Mouse (Mus musculus) CH12.LX (cell line): ENCODE measurements around the gene Tpra1. TPM values are rescaled to one million over a fixed set of nuclear protein-coding genes. Genes with fewer than 3 reads are reported as not detected.

ENCODE experiments used
- DNase-seq: peaks from one replicate; pipeline ENCODE4 v3.0.0-alpha.2; 2013; ENCODE audit errors: extremely low read depth
- H3K27ac ChIP-seq: 2 replicates; pipeline ENCODE4 v1.5.1; 2012; ENCODE audit warnings: low read depth, mild to moderate bottlenecking, control low read depth, moderate library complexity; ENCODE audit not compliant: insufficient read depth
- H3K27me3 ChIP-seq: replicated peaks from 2 replicates; pipeline ENCODE3; 2012; ENCODE audit warnings: inconsistent platforms
- H3K36me3 ChIP-seq, 2 experiments: replicated peaks in 1 of 2; 2 replicates each; pipeline versions ENCODE3 to v1.6.1; 2012; ENCODE audit warnings: inconsistent platforms in 1 of 2, low read length in 1 of 2, mild to moderate bottlenecking in 1 of 2, mixed read lengths in 1 of 2, moderate library complexity in 1 of 2; ENCODE audit not compliant: control insufficient read depth in 1 of 2, insufficient read depth in 1 of 2
- H3K4me1 ChIP-seq, 2 experiments: 2 replicates each; pipeline ENCODE4 v1.6.1; 2012; ENCODE audit warnings: inconsistent platforms in 1 of 2, moderate library complexity in 1 of 2; ENCODE audit not compliant: insufficient read depth in 2 of 2, control insufficient read depth in 1 of 2
- H3K4me2 ChIP-seq: 2 replicates; pipeline ENCODE4 v1.6.1; 2012; ENCODE audit warnings: low read depth, mild to moderate bottlenecking, control low read depth; ENCODE audit not compliant: poor library complexity, insufficient read depth, severe bottlenecking
- H3K4me3 ChIP-seq, 3 experiments: fragments of 150-350 bp in 1 of 3; sonication (generic) in 1 of 3; replicated peaks in 1 of 3; 2 replicates each; pipeline versions ENCODE3 to v1.5.1; 2011 to 2012; ENCODE audit warnings: low read depth in 2 of 3, low read length in 2 of 3, mild to moderate bottlenecking in 2 of 3, moderate library complexity in 2 of 3, control low read depth in 1 of 3, improper control_type of control experiment in 1 of 3, inconsistent platforms in 1 of 3, mixed read lengths in 1 of 3; ENCODE audit not compliant: poor library complexity in 1 of 3
- H3K79me2 ChIP-seq: replicated peaks from 2 replicates; pipeline ENCODE4 v1.6.1; 2012; ENCODE audit warnings: mild to moderate bottlenecking, moderate library complexity; ENCODE audit not compliant: control insufficient read depth, poor library complexity, insufficient read depth, severe bottlenecking; ENCODE audit errors: extremely low read depth
- H3K9ac ChIP-seq: 2 replicates; pipeline ENCODE4 v1.6.1; 2012; ENCODE audit warnings: low read depth, mild to moderate bottlenecking, control low read depth, moderate library complexity; ENCODE audit not compliant: insufficient read depth
- H3K9me3 ChIP-seq: replicated peaks from 2 replicates; pipeline ENCODE3; 2012; ENCODE audit warnings: low read length, inconsistent platforms, mixed read lengths
- CHD1 ChIP-seq: IDR thresholded peaks from 2 replicates; pipeline ENCODE4 v1.6.1; 2012; ENCODE audit warnings: low read depth, low read length, improper control_type of control experiment, inconsistent platforms
- CTCF ChIP-seq, 2 experiments: IDR thresholded peaks in 1 of 2; conservative IDR thresholded peaks in 1 of 2; 2 replicates each; pipeline ENCODE4 v1.5.1; 2011 to 2012; ENCODE audit warnings: low read depth in 2 of 2, low read length in 2 of 2, improper control_type of control experiment in 1 of 2, inconsistent platforms in 1 of 2, mild to moderate bottlenecking in 1 of 2, moderate library complexity in 1 of 2
- ELF1 ChIP-seq: IDR thresholded peaks from 2 replicates; pipeline ENCODE4 v1.6.1; 2014; ENCODE audit warnings: low read depth, mild to moderate bottlenecking, inconsistent platforms, low read length, improper control_type of control experiment
- EP300 ChIP-seq: IDR thresholded peaks from 2 replicates; pipeline ENCODE4 v1.6.1; 2011; ENCODE audit warnings: low read length, improper control_type of control experiment
- GABPA ChIP-seq: IDR thresholded peaks from 2 replicates; pipeline ENCODE4 v1.6.1; 2012; ENCODE audit warnings: low read depth, low read length, improper control_type of control experiment, inconsistent platforms; ENCODE audit not compliant: insufficient replicate concordance
- IRF4 ChIP-seq: IDR thresholded peaks from 2 replicates; pipeline ENCODE4 v1.6.1; 2014; ENCODE audit warnings: low read depth, mild to moderate bottlenecking, inconsistent platforms, low read length, improper control_type of control experiment
- JUND ChIP-seq: conservative IDR thresholded peaks from 2 replicates; pipeline ENCODE4 v1.6.1; 2011; ENCODE audit warnings: low read depth, low read length, improper control_type of control experiment
- KAT2A ChIP-seq: IDR thresholded peaks from 2 replicates; pipeline ENCODE4 v1.6.1; 2012; ENCODE audit warnings: low read length, improper control_type of control experiment, inconsistent platforms; ENCODE audit not compliant: insufficient replicate concordance
- MAFK ChIP-seq: IDR thresholded peaks from 2 replicates; pipeline ENCODE4 v1.6.1; 2011; ENCODE audit warnings: low read length, improper control_type of control experiment; ENCODE audit not compliant: insufficient replicate concordance
- MAX ChIP-seq: IDR thresholded peaks from 2 replicates; pipeline ENCODE4 v1.6.1; 2011; ENCODE audit warnings: low read length, improper control_type of control experiment
- MEF2A ChIP-seq: IDR thresholded peaks from 2 replicates; pipeline ENCODE4 v1.6.1; 2014; ENCODE audit warnings: low read depth, mild to moderate bottlenecking, inconsistent platforms, low read length, improper control_type of control experiment, borderline replicate concordance
- MYC ChIP-seq: IDR thresholded peaks from 2 replicates; pipeline ENCODE4 v1.6.1; 2011; ENCODE audit warnings: low read depth, mild to moderate bottlenecking, improper control_type of control experiment, low read length
- PAX5 ChIP-seq: IDR thresholded peaks from 2 replicates; pipeline ENCODE4 v1.6.1; 2012; ENCODE audit warnings: low read length, inconsistent platforms, mixed read lengths
- RAD21 ChIP-seq: IDR thresholded peaks from 2 replicates; pipeline ENCODE4 v1.6.1; 2011; ENCODE audit warnings: low read depth, mild to moderate bottlenecking, low read length, improper control_type of control experiment, moderate library complexity
- SIN3A ChIP-seq: IDR thresholded peaks from 2 replicates; pipeline ENCODE4 v1.6.1; 2012; ENCODE audit warnings: low read length, improper control_type of control experiment, inconsistent platforms
- USF1 ChIP-seq: IDR thresholded peaks from 2 replicates; pipeline ENCODE4 v1.6.1; 2014; ENCODE audit warnings: low read depth, mild to moderate bottlenecking, inconsistent platforms, low read length, improper control_type of control experiment
- ZC3H11A ChIP-seq: IDR thresholded peaks from 2 replicates; pipeline ENCODE4 v1.6.1; 2012; ENCODE audit warnings: low read depth, mild to moderate bottlenecking, inconsistent platforms, low read length, improper control_type of control experiment
- dilution Hi-C: fragments of 300-500 bp; cut with MboI; formaldehyde crosslinking; loops from 2 replicates; pipeline ENCODE4 v1.14.3; 2020; ENCODE audit warnings: low sequenced_read_pairs; ENCODE audit not compliant: extremely low pct_unique_long_range_greater_than_20kb, extremely low pct_ligation_motif_present
- in situ Hi-C: fragments of 300-500 bp; cut with MboI; formaldehyde crosslinking; loops from 3 replicates; pipeline ENCODE4 v1.14.3; 2019; ENCODE audit warnings: low sequenced_read_pairs, low pct_ligation_motif_present, low pct_unique_long_range_greater_than_20kb, mixed read lengths
- polyA plus RNA-seq: library from polyadenylated mRNA; unstranded; fragments of >175 nt; gene quantifications from 2 replicates; pipeline ENCODE4 v1.2.1, GENCODE M21; 2012; ENCODE audit warnings: low read depth; ENCODE audit not compliant: insufficient read length
- total RNA-seq, 2 experiments: library from RNA; depleted of rRNA; stranded (reverse); fragments of 300-350 nt in 1 of 2; fragments of >200 nt in 1 of 2; gene quantifications; 2 replicates each; pipeline ENCODE4 v1.2.3; 2012 to 2014

The Tpra1 gene
- total and polyA plus RNA-seq, 3 experiments: 9.3 to 16.0 (median 15.6) TPM

- no peak overlapping the region for H3K9ac ChIP-seq
- TF ChIP-seq CTCF (conservative IDR thresholded peaks at IDR 0.05 in 1 of 2, IDR thresholded peaks at IDR 0.05 in 1 of 2; ENCODE audit: low read depth in 2 of 2, low read length in 2 of 2) (peak in 1 of 2 experiments; percentile 35; a peak in 2 of 4 replicates), PAX5 (no peak)
- H3K36me3 ChIP-seq: peaks cover 46 to 62% of the 10 kb centered on the region in 2 experiments
- no peaks in the 10 kb centered on the region for H3K27me3 ChIP-seq
- peak; percentile 44 for DNase-seq
- H3K4me1 ChIP-seq: peaks cover 6 to 38% of the 10 kb centered on the region in 2 experiments
- no peaks in the 10 kb centered on the region for H3K9me3 ChIP-seq
- no peak overlapping the region for H3K4me2 ChIP-seq
- dilution Hi-C loops: no loop called here
- H3K79me2 ChIP-seq: peaks cover 43% of the 10 kb centered on the region
- in situ Hi-C loops: loop anchor here (25.0 kb wide), 1 partner anchor 784 kb away; no protein-coding TSS in a partner anchor
- no peak overlapping the region for H3K4me3 ChIP-seq
- no peak overlapping the region for H3K27ac ChIP-seq
These were observed 6.1 kb upstream of the Tpra1 start for GRCm38 (mm10) chr6:88895943-88896342.

- in situ Hi-C loops (loop anchor here (25.0 kb wide), 1 partner anchor 785 kb away; no protein-coding TSS in a partner anchor), dilution Hi-C loops (no loop called here)
- TF ChIP-seq MAFK: no peak
- TF ChIP-seq ZC3H11A: no peak
- TF ChIP-seq JUND: no peak
- TF ChIP-seq USF1: no peak
- TF ChIP-seq CHD1: no peak
- no peak for TF ChIP-seq RAD21
- TF ChIP-seq EP300: no peak
- no peak for TF ChIP-seq GABPA
- no peak for TF ChIP-seq SIN3A
- TF ChIP-seq KAT2A: no peak
- no peak for TF ChIP-seq IRF4
- no peak for TF ChIP-seq MAX
- no peak for TF ChIP-seq MYC
- TF ChIP-seq MEF2A: no peak
- no peak for TF ChIP-seq ELF1
- Histone ChIP-seq H3K27ac (no peak overlapping the region), H3K9ac (peak overlapping the region; percentile 79), H3K4me3 (peak overlapping the region; percentile 57 to 75 (median 60)), H3K36me3 (peaks cover 33 to 49% of the 10 kb centered on the region in 2 experiments), H3K79me2 (peaks cover 37% of the 10 kb centered on the region), H3K27me3 (no peaks in the 10 kb centered on the region), H3K9me3 (no peaks in the 10 kb centered on the region), H3K4me2 (peak overlapping the region; percentile 86), H3K4me1 (peaks cover 6 to 36% of the 10 kb centered on the region in 2 experiments; a peak in 3 of 4 replicates)
- DNase-seq: no peak
These were observed 4.8 kb upstream of the Tpra1 start for GRCm38 (mm10) chr6:88897246-88897645.
